Mouse (Mus musculus) CH12.LX (cell line): ENCODE measurements at regions not wholly inside any gene's neighbourhood (a gene's known extent, or its start where the extent isn't known, plus 50 kb on each side); places are given as distances from the start of the nearest gene placed in this dataset.
A peak's percentile ranks its signal among the peaks of the same experiment; 100 is the strongest.

ENCODE experiments used
- DNase-seq: peaks from one replicate; pipeline ENCODE4 v3.0.0-alpha.2; 2013; ENCODE audit errors: extremely low read depth
- H3K27ac ChIP-seq: 2 replicates; pipeline ENCODE4 v1.5.1; 2012; ENCODE audit warnings: low read depth, mild to moderate bottlenecking, control low read depth, moderate library complexity; ENCODE audit not compliant: insufficient read depth
- H3K27me3 ChIP-seq: replicated peaks from 2 replicates; pipeline ENCODE3; 2012; ENCODE audit warnings: inconsistent platforms
- H3K36me3 ChIP-seq, 2 experiments: replicated peaks in 1 of 2; 2 replicates each; pipeline versions ENCODE3 to v1.6.1; 2012; ENCODE audit warnings: inconsistent platforms in 1 of 2, low read length in 1 of 2, mild to moderate bottlenecking in 1 of 2, mixed read lengths in 1 of 2, moderate library complexity in 1 of 2; ENCODE audit not compliant: control insufficient read depth in 1 of 2, insufficient read depth in 1 of 2
- H3K4me1 ChIP-seq, 2 experiments: 2 replicates each; pipeline ENCODE4 v1.6.1; 2012; ENCODE audit warnings: inconsistent platforms in 1 of 2, moderate library complexity in 1 of 2; ENCODE audit not compliant: insufficient read depth in 2 of 2, control insufficient read depth in 1 of 2
- H3K4me2 ChIP-seq: 2 replicates; pipeline ENCODE4 v1.6.1; 2012; ENCODE audit warnings: low read depth, mild to moderate bottlenecking, control low read depth; ENCODE audit not compliant: poor library complexity, insufficient read depth, severe bottlenecking
- H3K4me3 ChIP-seq, 3 experiments: fragments of 150-350 bp in 1 of 3; sonication (generic) in 1 of 3; replicated peaks in 1 of 3; 2 replicates each; pipeline versions ENCODE3 to v1.5.1; 2011 to 2012; ENCODE audit warnings: low read depth in 2 of 3, low read length in 2 of 3, mild to moderate bottlenecking in 2 of 3, moderate library complexity in 2 of 3, control low read depth in 1 of 3, improper control_type of control experiment in 1 of 3, inconsistent platforms in 1 of 3, mixed read lengths in 1 of 3; ENCODE audit not compliant: poor library complexity in 1 of 3
- H3K79me2 ChIP-seq: replicated peaks from 2 replicates; pipeline ENCODE4 v1.6.1; 2012; ENCODE audit warnings: mild to moderate bottlenecking, moderate library complexity; ENCODE audit not compliant: control insufficient read depth, poor library complexity, insufficient read depth, severe bottlenecking; ENCODE audit errors: extremely low read depth
- H3K9ac ChIP-seq: 2 replicates; pipeline ENCODE4 v1.6.1; 2012; ENCODE audit warnings: low read depth, mild to moderate bottlenecking, control low read depth, moderate library complexity; ENCODE audit not compliant: insufficient read depth
- H3K9me3 ChIP-seq: replicated peaks from 2 replicates; pipeline ENCODE3; 2012; ENCODE audit warnings: low read length, inconsistent platforms, mixed read lengths
- BHLHE40 ChIP-seq: IDR thresholded peaks from 2 replicates; pipeline ENCODE4 v1.6.1; 2011; ENCODE audit warnings: mild to moderate bottlenecking, low read depth, low read length, improper control_type of control experiment
- CHD2 ChIP-seq: IDR thresholded peaks from 2 replicates; pipeline ENCODE4 v1.6.1; 2011; ENCODE audit warnings: low read length, improper control_type of control experiment
- CTCF ChIP-seq, 2 experiments: IDR thresholded peaks in 1 of 2; conservative IDR thresholded peaks in 1 of 2; 2 replicates each; pipeline ENCODE4 v1.5.1; 2011 to 2012; ENCODE audit warnings: low read depth in 2 of 2, low read length in 2 of 2, improper control_type of control experiment in 1 of 2, inconsistent platforms in 1 of 2, mild to moderate bottlenecking in 1 of 2, moderate library complexity in 1 of 2
- ELF1 ChIP-seq: IDR thresholded peaks from 2 replicates; pipeline ENCODE4 v1.6.1; 2014; ENCODE audit warnings: low read depth, mild to moderate bottlenecking, inconsistent platforms, low read length, improper control_type of control experiment
- EP300 ChIP-seq: IDR thresholded peaks from 2 replicates; pipeline ENCODE4 v1.6.1; 2011; ENCODE audit warnings: low read length, improper control_type of control experiment
- GABPA ChIP-seq: IDR thresholded peaks from 2 replicates; pipeline ENCODE4 v1.6.1; 2012; ENCODE audit warnings: low read depth, low read length, improper control_type of control experiment, inconsistent platforms; ENCODE audit not compliant: insufficient replicate concordance
- IRF4 ChIP-seq: IDR thresholded peaks from 2 replicates; pipeline ENCODE4 v1.6.1; 2014; ENCODE audit warnings: low read depth, mild to moderate bottlenecking, inconsistent platforms, low read length, improper control_type of control experiment
- JUND ChIP-seq: conservative IDR thresholded peaks from 2 replicates; pipeline ENCODE4 v1.6.1; 2011; ENCODE audit warnings: low read depth, low read length, improper control_type of control experiment
- MAX ChIP-seq: IDR thresholded peaks from 2 replicates; pipeline ENCODE4 v1.6.1; 2011; ENCODE audit warnings: low read length, improper control_type of control experiment
- MAZ ChIP-seq: IDR thresholded peaks from 2 replicates; pipeline ENCODE4 v1.6.1; 2012; ENCODE audit warnings: low read depth, mild to moderate bottlenecking, inconsistent platforms, low read length, improper control_type of control experiment, moderate library complexity
- MYC ChIP-seq: IDR thresholded peaks from 2 replicates; pipeline ENCODE4 v1.6.1; 2011; ENCODE audit warnings: low read depth, mild to moderate bottlenecking, improper control_type of control experiment, low read length
- NRF1 ChIP-seq: IDR thresholded peaks from 2 replicates; pipeline ENCODE4 v1.6.1; 2014; ENCODE audit warnings: low read depth, mild to moderate bottlenecking, inconsistent platforms, low read length, improper control_type of control experiment, moderate library complexity
- PAX5 ChIP-seq: IDR thresholded peaks from 2 replicates; pipeline ENCODE4 v1.6.1; 2012; ENCODE audit warnings: low read length, inconsistent platforms, mixed read lengths
- RAD21 ChIP-seq: IDR thresholded peaks from 2 replicates; pipeline ENCODE4 v1.6.1; 2011; ENCODE audit warnings: low read depth, mild to moderate bottlenecking, low read length, improper control_type of control experiment, moderate library complexity
- SIN3A ChIP-seq: IDR thresholded peaks from 2 replicates; pipeline ENCODE4 v1.6.1; 2012; ENCODE audit warnings: low read length, improper control_type of control experiment, inconsistent platforms
- SMC3 ChIP-seq: IDR thresholded peaks from 2 replicates; pipeline ENCODE4 v1.6.1; 2011; ENCODE audit warnings: low read depth, low read length, improper control_type of control experiment
- TBP ChIP-seq: conservative IDR thresholded peaks from 2 replicates; pipeline ENCODE4 v1.6.1; 2011; ENCODE audit warnings: low read depth, low read length, improper control_type of control experiment
- TCF12 ChIP-seq: IDR thresholded peaks from 2 replicates; pipeline ENCODE4 v1.6.1; 2014; ENCODE audit warnings: low read depth, mild to moderate bottlenecking, inconsistent platforms, low read length, improper control_type of control experiment
- UBTF ChIP-seq: IDR thresholded peaks from 2 replicates; pipeline ENCODE4 v1.6.1; 2012; ENCODE audit warnings: low read depth, mild to moderate bottlenecking, inconsistent platforms, low read length, improper control_type of control experiment, moderate library complexity
- ZC3H11A ChIP-seq: IDR thresholded peaks from 2 replicates; pipeline ENCODE4 v1.6.1; 2012; ENCODE audit warnings: low read depth, mild to moderate bottlenecking, inconsistent platforms, low read length, improper control_type of control experiment
- ZKSCAN1 ChIP-seq: IDR thresholded peaks from 2 replicates; pipeline ENCODE4 v1.6.1; 2012; ENCODE audit warnings: low read depth, inconsistent platforms, low read length, improper control_type of control experiment, borderline replicate concordance
- ZMIZ1 ChIP-seq: IDR thresholded peaks from 2 replicates; pipeline ENCODE4 v1.6.1; 2012; ENCODE audit warnings: low read depth, mild to moderate bottlenecking, inconsistent platforms, low read length, improper control_type of control experiment
- dilution Hi-C: fragments of 300-500 bp; cut with MboI; formaldehyde crosslinking; loops from 2 replicates; pipeline ENCODE4 v1.14.3; 2020; ENCODE audit warnings: low sequenced_read_pairs; ENCODE audit not compliant: extremely low pct_unique_long_range_greater_than_20kb, extremely low pct_ligation_motif_present
- in situ Hi-C: fragments of 300-500 bp; cut with MboI; formaldehyde crosslinking; loops from 3 replicates; pipeline ENCODE4 v1.14.3; 2019; ENCODE audit warnings: low sequenced_read_pairs, low pct_ligation_motif_present, low pct_unique_long_range_greater_than_20kb, mixed read lengths

DNA sequence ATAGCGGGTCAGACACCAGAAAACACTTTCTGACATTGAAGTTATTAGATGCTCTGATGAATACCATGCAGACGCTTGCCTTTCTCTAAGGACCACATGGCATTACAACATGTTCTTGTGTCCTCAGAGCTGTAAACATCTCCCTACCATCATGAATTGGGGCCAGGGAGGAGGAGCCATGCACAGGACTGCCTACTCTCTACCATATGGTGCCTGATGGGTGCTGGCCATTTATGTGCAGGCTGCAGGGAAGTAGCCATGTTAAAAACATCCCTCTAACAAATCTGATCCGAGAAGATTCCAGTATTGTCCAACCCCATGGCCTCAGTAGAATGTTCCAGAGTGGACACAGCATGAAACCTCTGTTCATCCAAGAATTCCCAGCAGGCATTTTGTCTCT, 330.1 kb upstream of the Camk1g start:
- peaks cover under 1% of the 10 kb centered on the region for H3K9me3 ChIP-seq
- TF ChIP-seq JUND (no peak), TBP (no peak), GABPA (no peak), SIN3A (no peak), ZC3H11A (no peak), ELF1 (no peak), CTCF (conservative IDR thresholded peaks at IDR 0.05 in 1 of 2, IDR thresholded peaks at IDR 0.05 in 1 of 2; ENCODE audit: low read depth in 2 of 2, low read length in 2 of 2) (no peak), MAX (no peak), IRF4 (no peak), CHD2 (no peak), PAX5 (no peak), MYC (no peak), ZMIZ1 (no peak), TCF12 (no peak), BHLHE40 (no peak), UBTF (no peak), NRF1 (no peak), MAZ (no peak), ZKSCAN1 (no peak)
- no peak overlapping the region for H3K9ac ChIP-seq
- no peak overlapping the region for H3K4me2 ChIP-seq
- no peak overlapping the region for H3K27ac ChIP-seq
- dilution Hi-C loops (no loop called here), in situ Hi-C loops (no loop called here)
- DNase-seq: no peak
- no peaks in the 10 kb centered on the region for H3K36me3 ChIP-seq
- H3K79me2 ChIP-seq: no peaks in the 10 kb centered on the region
- no peak overlapping the region for H3K4me3 ChIP-seq
- peaks cover 13% of the 10 kb centered on the region for H3K27me3 ChIP-seq
- H3K4me1 ChIP-seq: peaks cover 0 to 5% of the 10 kb centered on the region in 2 experiments; a peak in 2 of 4 replicates

DNA sequence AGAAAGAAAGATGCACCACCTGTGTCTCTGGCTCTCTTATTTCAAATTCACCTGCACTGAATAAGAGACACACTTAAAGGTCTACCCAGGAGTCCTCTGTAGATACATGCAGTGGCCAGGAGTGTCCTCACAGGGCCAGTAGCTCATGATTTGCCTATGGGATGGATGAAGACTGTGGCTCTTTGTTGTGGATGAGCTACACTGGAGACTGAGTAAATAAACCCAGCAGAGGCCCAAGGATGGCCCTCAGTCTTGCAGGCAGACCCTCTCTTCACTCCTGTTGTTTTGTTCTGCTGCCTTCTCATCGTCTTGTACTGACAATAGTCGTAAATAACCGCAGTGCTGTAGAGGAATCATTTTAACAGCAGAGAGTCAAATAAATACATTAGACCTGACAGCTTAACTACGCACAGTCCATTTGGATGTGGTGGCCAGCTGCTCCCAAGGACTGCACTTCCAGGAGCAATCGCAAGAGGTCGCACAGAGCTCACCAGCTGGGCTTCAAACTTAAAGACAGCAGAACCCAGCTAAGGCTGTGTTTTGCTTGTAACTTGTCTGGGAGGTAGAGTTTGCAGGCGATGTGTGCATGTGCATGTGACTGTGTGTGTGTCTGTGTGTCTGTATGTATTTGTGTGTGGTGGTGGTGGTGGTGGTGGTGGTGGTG, 328.6 kb upstream of the Camk1g start:
- peaks cover 13% of the 10 kb centered on the region for H3K27me3 ChIP-seq
- in situ Hi-C loops: no loop called here
- dilution Hi-C loops: no loop called here

More for the DNA sequence above, 328.6 kb upstream of the Camk1g start:
- Histone ChIP-seq H3K9me3 (peaks cover 4% of the 10 kb centered on the region), H3K27ac (no peak overlapping the region), H3K4me2 (no peak overlapping the region), H3K4me1 (peaks cover 0 to 5% of the 10 kb centered on the region in 2 experiments; a peak in 2 of 4 replicates)
- DNase-seq: peak; percentile 39
- TF ChIP-seq EP300: no peak
- no peak for TF ChIP-seq SIN3A
- peak; percentile 52 for TF ChIP-seq SMC3
- TF ChIP-seq JUND: no peak
- no peak for TF ChIP-seq ZC3H11A
- no peak for TF ChIP-seq CHD2
- peak; percentile 74 for TF ChIP-seq RAD21
- TF ChIP-seq CTCF (conservative IDR thresholded peaks at IDR 0.05 in 1 of 2, IDR thresholded peaks at IDR 0.05 in 1 of 2; ENCODE audit: low read depth in 2 of 2, low read length in 2 of 2): peak; percentile 75 to 95
- TF ChIP-seq, all 38 proteins: peak for 3
- H3K79me2 ChIP-seq: no peaks in the 10 kb centered on the region
- H3K4me3 ChIP-seq: no peak overlapping the region
- H3K9ac ChIP-seq: no peak overlapping the region
- no peaks in the 10 kb centered on the region for H3K36me3 ChIP-seq
